In genomic region chr2:16827266-16827665, GRCm38 (mm10) we compare ENCODE assay signal across 23 mouse cellular contexts.
DNase-seq lines count a peak whose midpoint lies in the region; ATAC-seq and TF ChIP-seq lines count a peak whose summit lies in the region.
"Had no signal": no experiment of that assay in that cellular context is flagged by ENCODE, and none has a peak within 500 bp of the region (broad histone marks: within the 10 kb centered on the region; RNA-seq: fewer than 3 reads in every experiment).

No protein-coding gene starts in this region.

- no peak for TF ChIP-seq POLR2A in cerebellum, adult 2 months (IDR thresholded peaks at IDR 0.05; ENCODE audit: borderline replicate concordance, insufficient read depth, low read length)

- no peaks in the 10 kb centered on the region for H3K27me3 ChIP-seq in cerebellum, adult 2 months (ENCODE audit: control insufficient read depth, insufficient read depth, low read length)
- H3K27me3 ChIP-seq in forebrain, embryonic 13.5 days, result no peaks in the 10 kb centered on the region
- H3K27me3 ChIP-seq: embryonic facial prominence, embryonic 13.5 days; heart, embryonic 13.5 days; intestine, embryonic 15.5 days; liver, embryonic 15.5 days; midbrain, embryonic 12.5 days had no signal

- H3K4me2 ChIP-seq in forebrain, embryonic 13.5 days, result no peak overlapping the region
- H3K4me2 ChIP-seq: embryonic facial prominence, embryonic 13.5 days; heart, embryonic 13.5 days; intestine, embryonic 15.5 days; liver, embryonic 15.5 days; midbrain, embryonic 12.5 days had no signal

- no peaks in the 10 kb centered on the region for H3K9me3 ChIP-seq in forebrain, embryonic 13.5 days (replicated peaks)
- H3K9me3 ChIP-seq: embryonic facial prominence, embryonic 13.5 days; heart, embryonic 13.5 days; hindbrain, embryonic 10.5 days; intestine, embryonic 15.5 days; liver, embryonic 15.5 days; midbrain, embryonic 12.5 days had no signal

- no peak overlapping the region for H3K27ac ChIP-seq in cerebellum, adult 2 months (ENCODE audit: insufficient read depth, low read length)
- H3K27ac ChIP-seq in forebrain, embryonic 13.5 days, result no peak overlapping the region
- H3K27ac ChIP-seq: embryonic facial prominence, embryonic 13.5 days; heart, embryonic 13.5 days; hindbrain, embryonic 10.5 days; intestine, embryonic 15.5 days; liver, embryonic 15.5 days; midbrain, embryonic 12.5 days had no signal

- intact Hi-C loops in heart, postnatal 10 days (cut with DNase I), result no loop called here

- no peaks in the 10 kb centered on the region for H3K4me1 ChIP-seq in cerebellum, adult 2 months (ENCODE audit: control insufficient read depth, insufficient read depth, low read length)
- no peaks in the 10 kb centered on the region for H3K4me1 ChIP-seq in forebrain, embryonic 13.5 days
- H3K4me1 ChIP-seq: hindbrain, embryonic 10.5 days; intestine, embryonic 15.5 days; liver, embryonic 15.5 days; midbrain, embryonic 12.5 days had no signal

- no peak overlapping the region for H3K9ac ChIP-seq in forebrain, embryonic 13.5 days
- H3K9ac ChIP-seq: embryonic facial prominence, embryonic 13.5 days; heart, embryonic 13.5 days; intestine, embryonic 15.5 days; liver, embryonic 15.5 days; midbrain, embryonic 12.5 days had no signal

- 55% methylated on average over 1 of the region's 1 CpGs for WGBS in cerebellum, adult 2 months
- 90% methylated on average over 1 of the region's 1 CpGs for WGBS in forebrain, embryonic 13.5 days

- DNase-seq in kidney, postnatal 10 days, result peak; percentile 18
- no peak for DNase-seq in kidney, postnatal 36 days
- DNase-seq in gastrocnemius, adult 18-20 months (ENCODE audit: low spot score), result peak; percentile 31
- DNase-seq in gastrocnemius, postnatal 10 days, result peak; percentile 30
- peak; percentile 53 to 68 for DNase-seq in heart, postnatal 10 days
- no peak for DNase-seq in cerebellum, adult 2 months
- no peak for DNase-seq in adrenal gland, postnatal 36 days
- DNase-seq: adrenal gland, postnatal 25 days; cerebellum, postnatal 25 days; kidney, adult 8-10 months; kidney, postnatal 25 days; right cerebral cortex, postnatal 25 days had no signal

- TF ChIP-seq CTCF in cerebellum, adult 2 months (IDR thresholded peaks at IDR 0.05; ENCODE audit: borderline replicate concordance, insufficient read depth, low read depth, low read length), result no peak

- no peaks in the 10 kb centered on the region for H3K36me3 ChIP-seq in forebrain, embryonic 13.5 days (ENCODE audit: poor library complexity, severe bottlenecking)
- H3K36me3 ChIP-seq: embryonic facial prominence, embryonic 13.5 days; heart, embryonic 13.5 days; hindbrain, embryonic 10.5 days; intestine, embryonic 15.5 days; liver, embryonic 15.5 days; midbrain, embryonic 12.5 days had no signal

- no peak for ATAC-seq in forebrain, embryonic 13.5 days
- ATAC-seq: forebrain, embryonic 14.5 days; hindbrain, embryonic 16.5 days; intestine, embryonic 15.5 days; lung, postnatal 0 days had no signal

- H3K4me3 ChIP-seq in cerebellum, adult 2 months (replicated peaks; ENCODE audit: insufficient read depth, low read depth, low read length), result no peak overlapping the region
- no peak overlapping the region for H3K4me3 ChIP-seq in forebrain, embryonic 13.5 days
- H3K4me3 ChIP-seq: embryonic facial prominence, embryonic 13.5 days; erythroblast, embryonic 14.5 days; heart, embryonic 13.5 days; hindbrain, embryonic 10.5 days; intestine, embryonic 15.5 days; liver, embryonic 15.5 days; midbrain, embryonic 12.5 days had no signal

Comparison
In these comparisons a context has a peak if more than half of its experiments do, and no peak if none do; other contexts are left out.
1. DNase-seq: peak in kidney, postnatal 10 days (single experiment), gastrocnemius, adult 18-20 months (single experiment), gastrocnemius, postnatal 10 days (single experiment) and heart, postnatal 10 days (2 of 2); none in kidney, postnatal 36 days (0 of 2), cerebellum, adult 2 months (0 of 2) and adrenal gland, postnatal 36 days (0 of 2).